Mouse (Mus musculus) stomach, postnatal 0 days (tissue): Measurements from ENCODE around the gene Cfap299.

ENCODE experiments used
- CTCF ChIP-seq: IDR thresholded peaks from 2 replicates; pipeline ENCODE4 v1.5.1; 2016; ENCODE audit warnings: antibody characterized with exemption, low read depth, mild to moderate bottlenecking, moderate library complexity
- EP300 ChIP-seq: optimal IDR thresholded peaks from 2 replicates; pipeline ENCODE3; 2016; ENCODE audit warnings: antibody characterized with exemption

DNA sequence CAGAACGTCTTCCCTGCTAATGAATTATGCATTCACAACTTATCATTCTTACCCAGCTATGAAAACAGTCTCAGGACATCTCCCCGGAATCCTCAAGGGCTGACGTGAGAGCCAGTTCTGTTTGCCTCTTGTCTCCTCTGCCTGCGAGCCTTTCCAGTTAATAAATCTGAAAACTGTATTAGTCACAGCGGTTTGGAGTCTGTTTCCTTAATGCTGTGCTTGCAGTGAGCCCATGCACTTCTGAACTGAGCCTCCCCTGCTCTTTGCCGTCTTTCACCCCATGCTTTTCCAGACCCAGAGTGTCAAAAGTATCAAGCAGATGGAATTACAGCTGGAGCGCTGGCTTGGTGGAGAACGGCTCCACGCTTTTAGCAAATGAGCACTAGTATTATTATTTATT, 22.6 kb upstream of the Cfap299 start:
- no peak for TF ChIP-seq CTCF
- no peak for TF ChIP-seq EP300
